Mouse (Mus musculus): ENCODE data around the gene Tfap2e.

Gene Tfap2e

DNA sequence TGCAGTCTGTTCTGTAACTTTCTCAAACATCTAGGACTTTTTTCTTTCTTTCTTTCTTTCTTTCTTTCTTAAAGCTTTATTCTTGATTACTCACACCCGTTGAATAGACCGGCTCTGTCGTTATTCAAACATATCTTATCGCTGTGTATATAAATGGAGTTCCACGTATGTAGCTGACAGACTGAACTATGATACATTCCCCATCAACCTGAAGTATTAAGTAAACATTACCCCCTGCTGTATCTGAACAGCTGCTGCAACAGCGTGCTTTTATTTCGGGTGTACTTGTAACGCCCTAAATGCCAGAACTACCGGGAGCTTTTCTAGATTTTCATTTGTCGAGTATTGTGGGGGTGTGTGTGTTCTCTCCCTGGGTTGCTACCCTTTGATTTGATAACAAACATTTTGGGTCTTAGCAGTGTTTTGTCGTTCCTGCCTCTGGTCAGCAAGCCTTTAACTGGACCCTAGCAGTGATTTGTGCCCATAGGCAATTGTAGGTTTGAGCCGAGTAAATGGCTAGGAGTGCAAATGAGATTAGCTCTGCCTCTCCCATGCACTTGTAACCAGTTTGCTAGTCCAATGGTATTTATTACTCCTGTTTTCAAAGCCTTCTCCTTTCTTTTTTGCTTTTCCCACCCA is 18.8 kb upstream of the Tfap2e start:
- no peak for TF ChIP-seq GATA4 (IDR thresholded peaks at IDR 0.05; ENCODE audit: insufficient replicate concordance, low read length)

DNA sequence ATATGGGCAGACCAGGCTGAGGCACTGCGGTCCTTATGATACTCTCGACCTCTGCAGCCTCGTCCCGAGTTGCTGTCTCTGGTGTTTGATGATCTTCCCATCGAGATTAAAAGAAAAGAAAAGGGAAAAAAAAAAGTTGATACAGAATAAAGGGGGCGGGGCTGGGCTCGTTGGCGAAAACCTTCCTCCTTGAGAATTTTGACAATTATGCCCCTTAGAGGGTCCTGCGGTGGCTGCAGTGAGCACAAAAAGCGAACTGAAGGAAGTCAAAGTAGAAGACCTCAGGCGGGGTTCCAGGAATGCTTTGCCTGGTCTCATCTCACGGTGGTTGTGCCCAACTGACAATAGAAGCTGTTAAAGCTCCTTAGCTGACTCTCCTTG is 18.2 kb upstream of the Tfap2e start:
- no peak for TF ChIP-seq GATA4 (IDR thresholded peaks at IDR 0.05; ENCODE audit: insufficient replicate concordance, low read length)

GRCm38 (mm10) chr4:126753268-126754230 is 17.5 kb upstream of the Tfap2e start, which contains the start of the genes Ncdn and AU040320:
Ncdn (minus strand) TSS chr4:126753438.
AU040320 (plus strand) TSS chr4:126753544.
- peak; percentile 50; the same call in 1 of the 2 replicates for TF ChIP-seq GATA4 (IDR thresholded peaks at IDR 0.05; ENCODE audit: insufficient replicate concordance, low read length)

GRCm38 (mm10) chr4:126752608-126753141 is 16.6 kb upstream of the Tfap2e start:
- TF ChIP-seq GATA4 (IDR thresholded peaks at IDR 0.05; ENCODE audit: insufficient replicate concordance, low read length): no peak

GRCm38 (mm10) chr4:126752024-126752607 is 16.1 kb upstream of the Tfap2e start:
- no peak for TF ChIP-seq GATA4 (IDR thresholded peaks at IDR 0.05; ENCODE audit: insufficient replicate concordance, low read length)

DNA sequence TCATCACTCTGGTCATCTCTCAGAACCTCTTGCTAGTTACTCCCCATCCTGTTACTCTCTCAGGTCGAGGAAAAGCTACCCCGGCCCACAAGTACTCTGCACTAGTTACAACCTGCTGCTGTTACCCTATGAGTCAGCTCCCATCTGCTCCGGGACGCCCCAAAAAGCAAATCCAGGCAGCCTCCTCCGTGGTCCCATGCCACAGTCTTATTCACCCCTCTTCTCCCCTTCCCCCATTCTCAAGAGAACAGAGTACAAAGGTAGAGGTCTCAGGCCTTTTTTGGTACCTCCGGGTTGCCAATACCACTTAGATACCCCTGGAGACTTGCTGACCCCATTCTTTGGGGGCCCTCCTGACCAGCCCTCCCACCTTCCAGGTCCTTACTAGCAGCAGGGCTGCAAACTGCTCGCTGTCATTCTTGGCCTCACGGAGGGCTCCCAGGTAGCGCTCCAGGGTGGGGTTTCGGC is 15.6 kb upstream of the Tfap2e start:
- no peak for TF ChIP-seq GATA4 (IDR thresholded peaks at IDR 0.05; ENCODE audit: insufficient replicate concordance, low read length)

- no peak for TF ChIP-seq GATA4 (IDR thresholded peaks at IDR 0.05; ENCODE audit: insufficient replicate concordance, low read length)
Measured at GRCm38 (mm10) chr4:126750863-126751555, 15.0 kb upstream of the Tfap2e start.

DNA sequence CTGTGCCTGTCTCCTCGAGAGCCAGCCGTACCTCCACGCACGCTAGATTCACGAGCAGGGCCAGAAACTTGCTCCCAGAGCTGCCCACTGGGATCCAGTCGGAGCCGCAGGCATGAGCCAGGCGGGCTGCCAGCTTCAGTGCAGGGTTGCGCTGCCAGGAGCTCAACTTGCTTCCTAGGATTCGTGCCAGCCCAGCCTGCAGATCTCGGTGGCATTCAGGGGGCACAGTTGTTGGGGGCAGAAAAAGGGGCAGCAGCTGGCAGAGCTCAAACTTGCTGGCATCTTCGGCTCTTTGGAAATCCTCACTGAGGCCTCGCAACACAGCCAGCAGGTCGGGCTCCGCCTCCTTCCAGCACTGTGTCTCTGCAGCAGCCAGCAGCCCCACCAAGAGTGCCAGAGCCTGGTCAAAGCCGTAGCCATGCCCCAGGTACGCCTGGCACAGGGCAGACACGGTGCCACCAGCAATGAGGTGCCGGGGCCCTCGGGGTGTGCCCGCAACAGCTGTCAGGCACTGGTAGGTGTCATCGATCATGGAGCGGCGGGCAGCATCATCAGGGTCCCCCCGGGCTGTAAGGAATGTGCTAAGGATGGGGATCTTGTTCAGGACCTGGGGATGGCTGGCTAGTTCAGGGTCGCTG is 14.1 kb upstream of the Tfap2e start:
- no peak for TF ChIP-seq GATA4 (IDR thresholded peaks at IDR 0.05; ENCODE audit: insufficient replicate concordance, low read length)

DNA sequence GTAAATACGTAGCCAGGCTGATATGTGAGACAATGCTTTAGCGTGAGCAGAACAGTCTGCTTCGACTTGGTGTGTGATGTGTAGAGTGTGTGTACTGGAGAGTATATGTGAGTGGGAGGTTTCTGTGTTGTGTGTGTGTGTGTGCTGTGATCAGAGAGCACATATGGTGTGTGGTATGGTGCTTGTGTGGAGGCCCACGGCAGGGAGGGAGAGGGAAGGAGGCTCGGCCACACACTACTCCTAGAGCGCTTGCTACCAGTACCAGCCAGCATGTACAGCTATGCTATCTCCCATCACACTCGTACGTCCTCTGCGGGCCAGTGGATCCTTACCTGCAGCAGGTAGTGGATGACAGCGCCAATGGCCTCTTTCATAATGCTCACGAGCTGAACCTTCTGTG is 13.5 kb upstream of the Tfap2e start:
- no peak for TF ChIP-seq GATA4 (IDR thresholded peaks at IDR 0.05; ENCODE audit: insufficient replicate concordance, low read length)

GRCm38 (mm10) chr4:126748381-126748780 is 12.3 kb upstream of the Tfap2e start:
- TF ChIP-seq GATA4 (IDR thresholded peaks at IDR 0.05; ENCODE audit: insufficient replicate concordance, low read length): no peak

DNA sequence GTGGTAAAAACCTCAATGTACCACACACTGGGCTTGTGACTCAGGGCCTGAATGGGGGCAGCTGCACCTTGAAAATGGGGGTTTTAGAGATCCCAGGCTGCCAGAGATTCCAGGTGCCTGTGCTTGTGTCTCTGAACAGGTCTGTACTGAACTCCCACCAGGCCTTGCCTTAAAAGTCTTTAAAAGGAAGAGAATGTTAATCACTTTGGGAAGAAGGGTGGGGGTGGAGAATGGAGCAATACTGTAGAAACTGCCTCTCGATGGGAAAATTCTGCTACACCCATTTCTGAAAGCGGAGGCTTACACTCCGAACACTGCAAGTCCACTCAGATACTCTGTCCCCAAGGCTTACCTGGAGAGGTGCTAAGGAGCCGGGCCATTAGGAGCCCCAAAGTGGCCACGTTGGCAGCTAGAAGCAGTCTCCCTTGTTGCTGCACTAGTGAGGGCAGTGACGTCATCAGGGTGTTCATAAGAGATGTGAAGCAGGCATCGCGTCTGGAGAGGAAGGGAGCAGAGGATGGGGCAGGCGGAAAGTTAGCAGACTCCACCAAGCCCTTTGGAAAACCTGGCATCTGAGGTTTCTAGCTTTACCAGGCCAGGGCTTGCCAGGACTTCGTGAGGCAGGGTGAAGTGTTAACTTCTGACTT is 10.3 kb upstream of the Tfap2e start:
- no peak for TF ChIP-seq GATA4 (IDR thresholded peaks at IDR 0.05; ENCODE audit: insufficient replicate concordance, low read length)

DNA sequence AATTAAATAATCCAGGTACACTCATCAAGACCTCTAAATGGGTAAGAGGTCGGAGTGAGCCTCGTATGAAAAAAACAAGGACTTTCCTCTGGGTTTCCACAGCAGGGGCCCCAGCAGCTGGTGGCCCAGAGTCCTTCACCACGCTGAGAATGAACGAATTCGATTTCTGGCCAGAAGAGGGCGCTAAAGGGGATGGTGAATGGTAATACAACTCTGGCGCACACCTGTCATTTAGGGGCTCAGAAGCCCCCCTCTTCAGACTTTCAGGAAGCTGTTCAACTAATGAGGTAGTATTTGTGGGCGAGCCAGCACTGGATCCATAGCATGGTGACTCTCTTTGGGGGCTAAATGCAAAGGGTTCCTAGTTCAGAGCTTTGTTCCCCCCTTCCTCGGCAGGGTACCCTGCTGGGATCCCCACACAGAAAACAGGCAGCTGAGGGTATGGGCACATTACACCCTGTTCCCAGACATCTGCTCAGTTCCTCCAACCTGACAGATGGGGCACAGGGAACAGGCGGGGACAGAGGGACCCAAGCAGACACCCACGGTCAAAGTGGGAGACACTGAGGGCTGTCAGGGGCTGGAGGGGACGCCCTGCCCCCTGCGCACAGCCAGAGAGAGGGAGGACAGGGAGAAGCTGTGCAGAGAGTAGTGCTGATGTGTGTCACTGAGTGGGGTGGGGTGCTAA is 9.6 kb upstream of the Tfap2e start:
- TF ChIP-seq GATA4 (IDR thresholded peaks at IDR 0.05; ENCODE audit: insufficient replicate concordance, low read length): no peak

DNA sequence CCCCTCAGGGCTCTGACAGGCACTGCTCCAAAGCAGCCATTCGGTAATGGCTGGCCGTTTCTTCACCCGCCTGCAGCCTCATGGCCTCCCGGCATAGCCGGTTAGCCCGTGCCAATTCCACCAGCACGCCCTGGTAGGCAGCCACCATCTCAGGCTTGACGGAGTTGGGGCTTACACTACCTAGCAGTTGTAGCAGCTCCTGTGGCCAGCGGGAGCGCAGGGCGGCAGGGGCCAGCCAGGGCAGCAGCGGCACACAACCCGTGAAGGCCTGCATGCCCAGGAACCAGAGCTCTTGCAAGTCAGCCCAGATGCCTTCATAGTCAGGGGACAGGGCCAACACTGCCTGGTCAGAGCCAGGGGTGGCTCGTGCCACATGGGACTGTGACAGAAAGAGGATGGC is 8.8 kb upstream of the Tfap2e start:
- no peak for TF ChIP-seq GATA4 (IDR thresholded peaks at IDR 0.05; ENCODE audit: insufficient replicate concordance, low read length)

All from liver, adult (tissue).